Mouse (Mus musculus): ENCODE measurements around the gene Ccng2. TPM values are rescaled to one million over a fixed set of nuclear protein-coding genes. Genes with fewer than 3 reads are reported as not detected.

The Ccng2 gene
- total RNA-seq, 2 experiments from 2014 or later = 13.0 to 20.1 TPM

DNA sequence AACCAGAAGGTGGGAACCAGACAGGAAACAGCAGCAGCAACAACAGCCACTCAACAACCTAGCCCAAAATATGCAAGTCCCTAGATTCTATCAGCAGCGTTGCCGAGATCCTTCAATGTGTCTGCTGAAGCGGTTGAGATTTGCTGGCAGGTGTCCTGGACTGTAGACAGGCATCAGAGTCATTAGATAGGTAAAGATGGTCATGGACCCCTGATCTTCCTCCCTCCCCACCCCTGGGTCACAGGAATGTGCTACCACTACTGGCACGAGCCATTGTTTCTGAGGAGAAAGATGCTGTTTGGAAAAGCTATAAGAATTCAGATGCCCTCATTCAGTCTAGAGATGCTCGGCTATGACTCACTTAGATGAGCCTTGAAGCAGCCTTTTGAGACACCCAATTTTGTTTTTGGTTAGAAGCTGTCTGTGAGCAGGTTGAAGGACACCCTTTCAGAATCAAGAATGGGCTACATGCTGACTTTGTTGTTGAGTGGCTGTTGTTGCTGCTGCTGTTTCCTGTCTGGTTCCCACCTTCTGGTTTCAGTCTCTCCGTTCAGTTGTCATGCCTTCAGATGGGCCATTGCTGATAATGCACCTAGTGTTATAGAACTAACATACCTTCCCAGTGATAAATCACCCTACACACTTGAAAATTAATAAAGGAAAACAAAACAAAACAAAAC lies 3.5 kb upstream of the Ccng2 start:
- DNase-seq = no peak

GRCm38 (mm10) chr5:93264136-93264700 lies 2.8 kb upstream of the Ccng2 start:
- DNase-seq = no peak

GRCm38 (mm10) chr5:93265164-93265800 lies 1.8 kb upstream of the Ccng2 start:
- DNase-seq = peak; percentile 22 to 28

- peak; percentile 37 to 42 for DNase-seq
Measured at GRCm38 (mm10) chr5:93265801-93266580, 1.1 kb upstream of the Ccng2 start.

DNA sequence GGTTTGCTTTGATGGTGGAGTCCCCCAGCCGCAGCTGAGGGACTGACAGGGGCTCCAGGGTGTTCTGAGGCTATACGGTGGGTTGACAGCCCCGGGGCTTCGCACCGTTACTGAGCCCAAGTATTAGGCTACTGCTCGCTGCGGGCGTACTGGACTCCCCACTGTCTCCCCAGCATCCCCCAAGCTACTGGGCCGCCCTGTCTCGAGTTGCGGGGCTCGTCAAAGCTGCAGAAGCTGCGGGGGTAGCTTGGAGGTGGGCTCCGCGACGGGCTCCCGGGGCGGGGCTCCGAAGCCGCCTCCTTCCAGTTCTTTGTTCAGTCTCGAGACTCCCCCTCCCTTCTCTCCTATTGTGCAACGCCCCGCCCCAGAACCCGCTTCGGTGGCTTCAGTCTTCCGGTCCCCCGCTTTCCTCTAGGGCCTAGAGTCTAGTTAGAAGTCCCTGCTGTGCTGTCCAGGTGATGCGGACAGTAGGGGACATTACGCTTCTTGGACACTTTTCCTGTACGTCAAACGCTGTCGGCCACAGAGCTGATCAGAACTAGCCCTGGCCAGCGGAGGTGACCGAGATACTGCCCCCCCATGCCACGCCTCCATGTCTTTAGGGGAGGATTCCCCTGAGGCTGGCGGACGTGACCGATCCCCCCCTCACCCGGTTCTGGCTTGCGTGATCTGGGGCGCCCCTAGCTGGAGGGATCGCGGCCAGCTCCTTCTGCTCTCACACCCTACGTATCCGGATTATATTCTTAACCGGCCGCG lies 972 bp downstream of the Ccng2 start:
- DNase-seq = peak; percentile 86 to 90

- DNase-seq = no peak
Measured at GRCm38 (mm10) chr5:93270095-93270494, 3.0 kb downstream of the Ccng2 start.

DNA sequence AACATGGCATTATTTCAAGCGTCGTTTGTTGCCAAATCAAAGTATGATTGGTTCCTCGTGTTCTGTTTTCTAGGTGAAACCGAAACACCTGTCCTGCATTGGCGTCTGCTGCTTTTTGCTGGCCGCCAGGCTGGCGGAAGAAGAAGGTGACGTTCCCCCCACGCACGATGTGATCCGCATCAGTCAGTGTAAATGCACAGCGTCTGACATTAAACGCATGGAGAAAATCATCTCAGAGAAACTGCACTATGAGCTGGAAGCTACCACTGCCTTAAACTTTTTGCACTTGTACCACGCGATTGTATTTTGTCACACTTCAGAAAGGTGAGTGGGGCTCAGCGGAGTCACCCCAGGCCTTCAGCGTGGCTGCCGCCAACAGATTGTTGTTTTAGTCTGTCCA lies 3.7 kb downstream of the Ccng2 start:
- no peak for DNase-seq

GRCm38 (mm10) chr5:93282446-93283107 lies 15.5 kb downstream of the Ccng2 start:
- peak; percentile 76 to 89 for DNase-seq

GRCm38 (mm10) chr5:93283109-93283508 lies 16.1 kb downstream of the Ccng2 start:
- DNase-seq = peak; percentile 68 to 74

DNA sequence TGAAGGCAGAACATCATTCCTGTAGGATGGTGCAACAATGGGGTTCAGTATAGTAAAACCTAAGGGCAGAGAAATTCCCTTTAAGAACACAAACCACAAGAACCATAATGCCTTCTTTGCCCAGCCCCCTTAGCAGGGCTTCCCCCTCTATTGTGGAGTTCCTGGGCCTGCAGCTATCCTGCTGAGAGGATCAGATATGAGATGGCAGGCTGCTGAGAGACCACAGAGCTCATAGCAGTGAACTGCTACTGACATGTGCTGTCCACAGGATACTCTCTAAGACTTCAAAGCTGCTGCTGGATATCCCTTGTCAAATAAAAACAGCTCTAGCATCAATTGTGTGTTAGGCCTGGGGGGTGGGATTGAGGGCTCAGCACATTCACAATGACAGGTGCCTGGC lies 21.5 kb downstream of the Ccng2 start:
- DNase-seq = no peak

DNA sequence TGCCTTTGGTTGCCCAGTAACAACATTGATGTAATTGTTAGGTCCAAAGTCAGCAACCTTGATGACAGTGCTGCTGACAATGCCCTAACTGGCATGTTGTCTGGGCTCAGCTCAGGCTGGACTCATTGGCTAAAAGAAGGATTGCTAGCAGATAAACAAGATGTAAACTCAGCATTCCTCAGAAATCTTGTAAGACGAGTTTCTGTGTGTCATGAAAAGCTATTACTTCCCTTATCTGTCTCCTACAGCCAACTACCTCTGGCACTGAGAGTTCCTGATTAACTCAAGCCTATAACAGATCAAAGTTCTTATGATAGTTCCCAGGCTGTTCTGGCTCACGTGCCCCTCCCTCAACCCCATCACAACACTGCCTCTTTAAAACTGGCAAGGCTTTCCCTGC lies 23.2 kb downstream of the Ccng2 start:
- DNase-seq = no peak

DNA sequence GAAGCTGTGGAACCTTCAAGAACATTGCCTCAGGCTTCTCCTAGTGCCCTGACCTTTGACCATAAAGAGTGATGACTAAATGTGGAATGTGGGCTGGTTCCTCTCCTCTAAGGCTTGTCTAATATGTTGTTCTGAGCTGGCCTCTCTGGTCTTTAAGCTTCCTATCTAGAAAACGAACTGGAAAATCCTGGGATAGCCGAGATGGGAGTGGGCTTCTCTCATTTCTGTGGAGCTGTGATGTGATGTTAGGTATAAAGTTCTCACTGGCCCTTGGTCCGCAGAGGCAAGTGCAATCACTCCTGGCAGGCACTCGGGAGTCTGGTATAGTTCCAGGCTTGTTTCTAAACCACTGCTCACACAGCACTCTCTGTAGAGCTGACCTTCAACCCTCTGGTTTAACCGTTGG lies 29.3 kb downstream of the Ccng2 start:
- peak; percentile 49 to 58 for DNase-seq

DNA sequence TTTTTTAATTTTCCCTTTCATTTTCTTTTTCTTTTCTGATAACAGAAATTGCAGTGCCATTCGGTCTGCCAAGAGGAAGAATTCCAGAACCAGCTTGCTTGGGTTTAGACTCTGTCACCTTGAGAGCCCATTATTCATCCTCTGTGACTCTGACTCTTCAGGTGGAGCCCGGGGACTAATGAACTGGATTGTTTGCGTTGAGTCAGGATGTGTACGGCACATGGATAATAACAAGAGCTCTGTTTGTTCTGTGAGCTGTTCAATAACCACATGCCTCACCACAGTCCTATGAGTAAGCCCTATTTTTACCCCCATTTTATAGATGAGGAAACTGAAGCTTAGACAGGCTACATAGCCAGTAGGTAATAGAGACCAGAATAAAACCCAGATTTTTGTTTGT lies 29.7 kb downstream of the Ccng2 start:
- no peak for DNase-seq

GRCm38 (mm10) chr5:93297311-93297710 lies 30.3 kb downstream of the Ccng2 start:
- DNase-seq = no peak

DNA sequence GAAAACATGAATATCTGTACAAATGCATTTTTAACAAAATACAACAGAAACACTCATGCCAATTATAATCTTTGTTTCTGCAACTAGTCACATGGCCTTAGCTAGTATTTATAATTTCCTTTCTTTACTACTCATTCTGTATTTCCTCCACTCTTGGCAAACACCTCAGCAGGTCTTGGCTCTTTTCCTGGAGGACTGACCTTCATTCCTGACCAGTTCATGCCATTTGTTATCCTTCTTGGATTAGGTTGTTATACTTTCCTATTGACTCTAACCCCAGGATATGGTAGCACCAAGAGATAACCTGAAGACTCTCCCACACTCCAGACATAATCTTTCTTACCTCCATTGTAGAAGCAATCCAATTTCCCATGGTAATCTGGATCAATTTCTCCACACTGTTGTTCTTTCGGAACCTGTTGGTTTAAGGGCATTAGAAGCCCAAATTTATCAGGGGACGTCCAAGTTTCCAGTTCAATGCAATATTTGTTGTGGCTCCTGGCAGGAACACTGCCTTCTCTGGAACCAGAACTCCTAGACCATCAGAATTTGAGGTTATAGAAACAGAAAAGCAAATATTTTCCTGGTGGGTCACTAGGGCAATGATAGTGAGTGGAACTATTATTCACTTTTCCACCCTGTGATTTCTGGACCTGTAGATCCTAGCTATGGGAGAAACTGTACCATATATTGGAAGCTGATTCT lies 38.2 kb downstream of the Ccng2 start:
- peak in 1 of 2 experiments; percentile 23 for DNase-seq

DNA sequence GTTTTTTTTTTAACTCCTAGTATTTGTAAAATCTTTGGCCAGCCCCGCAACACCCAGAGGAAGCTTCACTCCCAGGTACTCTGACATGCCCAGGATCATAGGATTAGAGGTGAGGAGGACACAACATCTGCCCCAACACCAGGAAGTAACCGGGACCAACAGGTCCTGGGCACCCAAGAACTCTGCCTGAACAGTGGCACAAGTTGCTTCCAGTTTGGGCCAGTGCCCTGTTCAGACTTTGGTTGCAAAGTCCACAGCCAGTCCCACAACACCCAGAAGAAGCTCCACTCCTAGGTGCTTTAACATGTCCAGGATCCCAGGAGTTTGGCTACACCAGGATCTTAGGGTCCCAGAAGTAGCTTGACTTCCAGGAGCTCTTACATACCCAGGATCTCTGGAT lies 41.9 kb downstream of the Ccng2 start:
- no peak for DNase-seq

DNA sequence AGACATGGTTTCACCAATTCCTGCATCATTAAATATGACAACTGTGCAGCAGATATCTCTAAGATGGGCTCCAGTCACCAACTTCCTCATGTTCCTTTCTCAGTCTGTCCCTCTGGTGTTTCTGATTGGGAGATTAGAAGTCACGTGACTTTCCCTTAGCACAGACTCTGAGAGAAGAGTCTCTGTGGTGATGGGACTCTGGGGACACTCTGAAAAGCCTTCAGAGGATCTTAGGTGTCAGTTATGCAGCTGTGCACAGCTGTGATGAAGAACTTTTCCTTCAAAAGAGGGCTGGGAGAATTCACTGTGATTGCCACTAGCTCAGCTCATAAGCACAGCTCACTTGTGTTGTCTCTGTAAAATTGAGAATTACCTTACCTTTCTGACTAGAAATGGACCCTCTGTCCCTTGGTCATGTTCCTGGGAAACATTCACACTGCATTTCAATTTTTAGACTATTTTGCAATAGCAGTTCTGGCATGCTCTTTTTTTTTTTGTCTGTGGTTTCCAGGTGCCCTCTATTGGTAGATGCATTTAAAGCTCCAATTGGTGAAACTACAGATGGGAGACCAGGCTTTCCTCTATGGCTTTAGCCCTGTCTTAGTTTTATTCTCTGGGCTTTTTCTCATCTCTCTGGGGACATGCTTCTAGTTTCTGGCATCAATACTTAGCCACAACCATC lies 56.4 kb downstream of the Ccng2 start:
- peak; percentile 40 to 49 for DNase-seq
